Mouse (Mus musculus) 3134 (cell line): ENCODE measurements around the gene Olfr10.

Experiments used
- DNase-seq: peaks from one replicate; pipeline ENCODE4 v3.0.0-alpha.2; 2011; ENCODE audit warnings: low spot score; ENCODE audit not compliant: insufficient read length; ENCODE audit errors: extremely low read depth

Gene Olfr10

GRCm38 (mm10) chr11:49322442-49322841 lies 17.9 kb downstream of the Olfr10 start, which contains the start of gene Olfr1391:
TSS of gene Olfr1391 (plus strand) at chr11:49322742.
- DNase-seq: no peak

- DNase-seq: no peak
Measured at GRCm38 (mm10) chr11:49326726-49327125, 22.2 kb downstream of the Olfr10 start.

- no peak for DNase-seq
Measured at GRCm38 (mm10) chr11:49329686-49330085, 25.1 kb downstream of the Olfr10 start.

GRCm38 (mm10) chr11:49334888-49335287 lies 30.3 kb downstream of the Olfr10 start, which contains the start of gene Olfr1390:
TSS of gene Olfr1390 (plus strand) at chr11:49335188.
- DNase-seq: no peak

- peak; percentile 20 for DNase-seq
Measured at GRCm38 (mm10) chr11:49337150-49337832, 32.8 kb downstream of the Olfr10 start.
